Mouse (Mus musculus): ENCODE results near the gene Ecm1.

- no peak for TF ChIP-seq EP300 (IDR thresholded peaks at IDR 0.05; ENCODE audit: low read depth)
- TF ChIP-seq CTCF (IDR thresholded peaks at IDR 0.05; ENCODE audit: low read depth), result no peak
Measured at GRCm38 (mm10) chr3:95725863-95726262, 13.5 kb downstream of the Ecm1 start.

All from liver, postnatal 0 days (tissue).